Mouse (Mus musculus): Measurements from ENCODE around the gene Cx3cr1. TPM values are rescaled to one million over a fixed set of nuclear protein-coding genes. Genes with fewer than 3 reads are reported as not detected.

Cx3cr1 gene
- 10 to 100 TPM; 21.8 to 37.2 TPM for total RNA-seq (2023)

GRCm38 (mm10) chr9:120069779-120070178, at the start of gene Cx3cr1:
Gene Cx3cr1 (minus strand): TSS chr9:120069879.

GRCm38 (mm10) chr9:120110211-120111018, 40.7 kb upstream of the Cx3cr1 start, which contains the start of gene Slc25a38:
Gene Slc25a38 (plus strand): TSS chr9:120110374.

GRCm38 (mm10) chr9:120091696-120092238, 22.1 kb upstream of the Cx3cr1 start, which contains the start of gene Ccr8:
Gene Ccr8 (plus strand): TSS chr9:120092114.

GRCm38 (mm10) chr9:120023086-120023811, 46.4 kb downstream of the Cx3cr1 start, which contains the start of gene Xirp1:
Gene Xirp1 (minus strand): TSS chr9:120023598.

GRCm38 (mm10) chr9:119984536-119985011, 85.1 kb downstream of the Cx3cr1 start, which contains the start of gene Csrnp1:
Gene Csrnp1 (minus strand): TSS chr9:119984658.

GRCm38 (mm10) chr9:119937005-119937773, 132.5 kb downstream of the Cx3cr1 start, which contains the start of the genes Gorasp1 and Ttc21a:
Gene Gorasp1 (minus strand): TSS chr9:119937565.
Gene Ttc21a (plus strand): TSS chr9:119937606.

GRCm38 (mm10) chr9:119894339-119895009, 175.2 kb downstream of the Cx3cr1 start, which contains the start of gene Wdr48:
Gene Wdr48 (plus strand): TSS chr9:119894878.

Other genes starting within 250 kb of the Cx3cr1 start
- not detected for gene Scn11a, start 244.4 kb downstream of the Cx3cr1 start, total RNA-seq (2023)
- 10 to 100 TPM; 51.3 to 56.6 TPM for gene Wdr48, start 175.0 kb downstream of the Cx3cr1 start, total RNA-seq (2023)
- 1 to 10 TPM; 3.8 to 9.6 TPM for gene Gorasp1, start 132.3 kb downstream of the Cx3cr1 start, total RNA-seq (2023)
- 1 to 10 TPM; 5.3 to 5.8 TPM for gene Ttc21a, start 132.3 kb downstream of the Cx3cr1 start, total RNA-seq (2023)
- 100 to 1,000 TPM in 1 of 2 experiments, 10 to 100 TPM in 1; 92.8 to 102 TPM for gene Csrnp1, start 85.2 kb downstream of the Cx3cr1 start, total RNA-seq (2023)
- gene Xirp1, start 46.3 kb downstream of the Cx3cr1 start, total RNA-seq (2023): under 1 TPM; 0.07 to 0.09 TPM
- not detected for gene Ccr8, start 22.2 kb upstream of the Cx3cr1 start, total RNA-seq (2023)
- 10 to 100 TPM; 29.9 to 44.0 TPM for gene Slc25a38, start 40.5 kb upstream of the Cx3cr1 start, total RNA-seq (2023)
- gene Rpsa, start 57.8 kb upstream of the Cx3cr1 start, total RNA-seq (2023): 100 to 1,000 TPM; 729 to 796 TPM
- gene Mobp, start 79.8 kb upstream of the Cx3cr1 start, total RNA-seq (2023): not detected
- not detected for gene Myrip, start 231.6 kb upstream of the Cx3cr1 start, total RNA-seq (2023)